Mouse (Mus musculus) liver, embryonic 12.5 days (tissue): ENCODE results near the gene Rsph10b. TPM values are rescaled to one million over a fixed set of nuclear protein-coding genes. Genes with fewer than 3 reads are reported as not detected.
A peak's percentile ranks its signal among the peaks of the same experiment; 100 is the strongest.

Experiments
- ATAC-seq: fragments of 200-750 bp; cut with Nextera tagmentation; 2 replicates; pipeline ENCODE4 v1.8.0; 2017; ENCODE audit warnings: moderate number of reproducible peaks, mild to moderate bottlenecking, moderate library complexity
- H3K27ac ChIP-seq: fragments of 300-500 bp; sonication (generic); 2 replicates; pipeline ENCODE4 v1.5.1; 2016; ENCODE audit warnings: mild to moderate bottlenecking
- H3K27me3 ChIP-seq: fragments of 300-500 bp; sonication (generic); replicated peaks from 2 replicates; pipeline ENCODE4 v1.6.1; 2016; ENCODE audit warnings: mild to moderate bottlenecking, moderate library complexity
- H3K36me3 ChIP-seq: fragments of 300-500 bp; sonication (generic); 2 replicates; pipeline ENCODE4 v1.6.1; 2016; ENCODE audit warnings: mild to moderate bottlenecking, moderate library complexity
- H3K4me1 ChIP-seq: fragments of 300-500 bp; sonication (generic); 2 replicates; pipeline ENCODE4 v1.6.1; 2016
- H3K4me2 ChIP-seq: fragments of 300-500 bp; sonication (generic); 2 replicates; pipeline ENCODE4 v1.6.1; 2016; ENCODE audit warnings: mild to moderate bottlenecking, moderate library complexity
- H3K4me3 ChIP-seq: fragments of 300-500 bp; sonication (generic); 2 replicates; pipeline ENCODE4 v1.5.1; 2016; ENCODE audit warnings: mild to moderate bottlenecking, moderate library complexity
- H3K9ac ChIP-seq: fragments of 300-500 bp; sonication (generic); 2 replicates; pipeline ENCODE4 v1.6.1; 2016; ENCODE audit warnings: mild to moderate bottlenecking, moderate library complexity
- H3K9me3 ChIP-seq: fragments of 300-500 bp; sonication (generic); replicated peaks from 2 replicates; pipeline ENCODE4 v1.6.1; 2016; ENCODE audit warnings: mild to moderate bottlenecking, moderate library complexity
- WGBS: fragments of 180-500 bp; shearing (Covaris S2); methylation state at CpG from one replicate; pipeline ENCODE4 v1.1.7; 2016; ENCODE audit not compliant: insufficient replicate concordance; 5-methylcytosine and 5-hydroxymethylcytosine counted together
- polyA plus RNA-seq: library from polyadenylated mRNA; unstranded; fragments of >200 nt; fragmentation: Nextera tagmentation; extraction: Ambion mirVana; gene quantifications from 2 replicates; pipeline ENCODE4 v1.2.1, GENCODE M21; 2016

Rsph10b gene
- polyA plus RNA-seq, 1 experiment from 2014 or later = 0.37 TPM

DNA sequence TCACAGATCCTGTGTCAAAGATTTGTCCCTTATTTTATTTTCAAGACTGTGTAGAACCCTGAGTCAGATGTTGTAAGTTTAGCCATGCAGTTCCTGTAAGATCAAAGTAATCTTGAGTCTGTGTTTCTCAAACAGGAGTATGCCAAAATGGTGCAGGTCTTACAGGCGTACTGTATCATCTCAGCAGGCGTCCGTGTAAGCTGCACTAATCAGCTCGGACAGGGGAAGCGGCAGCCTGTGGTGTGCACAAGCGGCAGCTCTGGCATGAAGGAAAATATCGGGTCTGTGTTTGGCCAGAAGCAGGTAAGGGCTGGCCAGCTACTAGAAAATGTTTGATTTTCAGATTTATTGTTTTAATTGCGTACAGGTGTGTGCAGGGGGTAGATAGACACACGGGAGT is 16.6 kb upstream of the Rsph10b start:
- Histone ChIP-seq H3K9ac (no peak overlapping the region), H3K36me3 (peaks cover 91% of the 10 kb centered on the region), H3K4me3 (no peak overlapping the region), H3K27ac (no peak overlapping the region), H3K9me3 (no peaks in the 10 kb centered on the region), H3K4me2 (no peak overlapping the region), H3K4me1 (peaks cover 9% of the 10 kb centered on the region), H3K27me3 (no peaks in the 10 kb centered on the region)
- 91% methylated on average over 9 of the region's 9 CpGs for whole genome bisulfite sequencing
- ATAC-seq = no peak

DNA sequence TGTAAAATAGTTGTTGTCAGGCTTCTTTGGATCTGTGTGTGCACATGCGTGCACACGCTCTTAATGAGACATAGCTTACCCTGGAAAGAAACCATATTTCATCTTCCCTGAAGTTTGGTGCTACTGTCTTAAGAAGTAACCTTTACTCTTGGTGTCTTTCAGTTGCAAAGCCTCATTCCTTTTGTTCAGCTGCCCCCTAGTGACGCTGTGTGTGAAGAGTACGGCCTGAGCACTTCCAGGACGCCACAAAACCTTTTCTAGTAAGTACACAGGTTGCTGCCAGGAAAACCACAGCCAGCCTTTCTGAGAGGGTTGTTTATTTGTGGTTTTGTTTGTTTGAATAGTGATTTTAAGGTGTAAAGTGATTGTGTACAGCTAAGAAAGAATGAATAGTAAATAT is 15.4 kb upstream of the Rsph10b start:
- Histone ChIP-seq H3K9ac (no peak overlapping the region), H3K27ac (no peak overlapping the region), H3K27me3 (no peaks in the 10 kb centered on the region), H3K9me3 (no peaks in the 10 kb centered on the region), H3K4me3 (no peak overlapping the region), H3K36me3 (peaks cover 92% of the 10 kb centered on the region), H3K4me1 (no peaks in the 10 kb centered on the region), H3K4me2 (no peak overlapping the region)
- ATAC-seq = peak; percentile 55; the same call in 1 of the 2 replicates
- WGBS = 58% methylated on average over 5 of the region's 5 CpGs

DNA sequence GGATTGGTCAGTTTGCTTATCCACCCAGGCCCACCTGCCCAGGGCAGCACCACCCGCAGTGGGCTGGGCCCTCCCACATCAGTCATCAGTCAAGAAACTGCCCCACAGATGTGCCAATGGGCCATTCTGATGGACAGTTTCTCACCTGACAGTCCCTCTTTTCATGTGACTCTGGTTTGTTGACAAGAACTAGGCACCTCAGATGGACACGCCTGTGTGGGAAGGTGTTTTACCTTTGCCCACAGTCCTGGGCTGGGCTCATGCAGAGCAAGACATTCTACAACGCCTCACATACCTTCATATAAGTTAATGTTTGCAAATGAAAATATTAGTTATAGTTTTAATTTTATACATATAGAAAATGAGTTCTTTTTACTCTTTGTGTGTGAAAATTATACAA is 14.7 kb upstream of the Rsph10b start:
- peaks cover 93% of the 10 kb centered on the region for H3K36me3 ChIP-seq
- 82% methylated on average over 3 of the region's 3 CpGs for WGBS
- H3K4me2 ChIP-seq = no peak overlapping the region
- ATAC-seq = no peak
- H3K9me3 ChIP-seq = no peaks in the 10 kb centered on the region
- H3K4me3 ChIP-seq = no peak overlapping the region
- no peak overlapping the region for H3K9ac ChIP-seq
- H3K4me1 ChIP-seq = no peaks in the 10 kb centered on the region
- H3K27ac ChIP-seq = no peak overlapping the region
- H3K27me3 ChIP-seq = no peaks in the 10 kb centered on the region

DNA sequence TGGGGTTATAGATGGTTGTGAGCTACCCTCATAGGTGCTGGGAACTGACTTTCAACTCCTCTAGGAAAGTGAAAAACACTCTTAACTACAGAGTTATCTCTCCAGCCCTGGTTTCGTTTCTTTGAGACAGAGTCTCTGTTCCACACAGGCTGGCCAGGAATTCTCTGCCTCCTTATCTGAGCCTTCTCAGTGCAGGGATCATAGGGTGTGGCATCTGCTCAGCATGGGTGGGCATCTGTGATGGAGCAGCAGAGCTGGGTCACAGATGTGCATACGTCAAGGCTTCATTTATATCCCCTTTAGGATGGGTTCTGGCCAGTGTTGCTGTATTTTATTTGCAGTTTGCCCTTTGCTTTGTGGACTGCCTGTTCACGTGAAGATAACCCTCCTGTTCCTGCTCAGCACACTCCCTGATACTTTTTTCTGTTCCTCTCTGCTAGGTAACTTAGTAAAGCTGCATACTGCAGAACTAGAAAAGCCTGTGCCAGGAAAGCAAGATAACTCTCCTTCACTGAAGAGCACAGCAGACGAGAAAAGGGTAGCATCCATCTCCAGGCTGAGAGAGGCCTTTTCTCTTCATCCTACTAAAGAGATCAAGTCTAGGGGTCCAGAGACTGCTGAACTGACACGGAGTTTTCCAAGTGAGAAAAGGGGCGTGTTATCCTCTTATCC is 7.9 kb upstream of the Rsph10b start:
- no peaks in the 10 kb centered on the region for H3K9me3 ChIP-seq
- H3K4me2 ChIP-seq = peak overlapping the region; percentile 54
- H3K4me3 ChIP-seq = peak overlapping the region; percentile 8; the same call in 1 of the 2 replicates
- H3K27ac ChIP-seq = peak overlapping the region; percentile 90
- no peaks in the 10 kb centered on the region for H3K27me3 ChIP-seq
- peak overlapping the region; percentile 47 for H3K9ac ChIP-seq
- H3K36me3 ChIP-seq = peaks cover 98% of the 10 kb centered on the region
- WGBS = 43% methylated on average over 6 of the region's 6 CpGs
- ATAC-seq = peak; percentile 100
- peaks cover 20% of the 10 kb centered on the region for H3K4me1 ChIP-seq

DNA sequence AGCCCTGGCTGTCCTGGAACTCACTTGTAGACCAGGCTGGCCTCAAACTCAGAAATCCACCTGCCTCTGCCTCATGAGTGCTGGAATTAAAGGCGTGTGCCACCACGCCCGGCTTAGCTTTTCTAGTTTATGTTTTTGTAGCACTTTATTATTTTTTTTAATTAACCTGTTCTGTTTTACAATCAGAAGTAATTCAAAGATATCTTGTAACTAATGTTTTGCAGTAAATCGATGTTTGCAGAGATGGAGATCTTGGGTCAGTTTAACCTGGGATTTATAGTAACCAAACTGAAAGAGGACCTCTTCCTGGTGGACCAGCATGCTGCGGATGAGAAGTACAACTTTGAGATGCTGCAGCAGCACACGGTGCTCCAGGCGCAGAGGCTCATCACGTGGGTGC is 5.0 kb upstream of the Rsph10b start, which contains the start of gene Gm42421:
Gm42421 (plus strand) TSS at position 301 of the 400 bp plus-strand sequence.
- no peak for ATAC-seq
- Histone ChIP-seq H3K9ac (no peak within 1 kb of the TSS), H3K9me3 (no peaks in the 10 kb centered on the region), H3K36me3 (peaks cover 96% of the 10 kb centered on the region), H3K27me3 (no peaks in the 10 kb centered on the region), H3K4me3 (no peak within 1 kb of the TSS), H3K4me2 (no peak within 1 kb of the TSS), H3K4me1 (peaks cover 20% of the 10 kb centered on the region), H3K27ac (no peak within 1 kb of the TSS)
- WGBS = 88% methylated on average over 8 of the region's 8 CpGs

DNA sequence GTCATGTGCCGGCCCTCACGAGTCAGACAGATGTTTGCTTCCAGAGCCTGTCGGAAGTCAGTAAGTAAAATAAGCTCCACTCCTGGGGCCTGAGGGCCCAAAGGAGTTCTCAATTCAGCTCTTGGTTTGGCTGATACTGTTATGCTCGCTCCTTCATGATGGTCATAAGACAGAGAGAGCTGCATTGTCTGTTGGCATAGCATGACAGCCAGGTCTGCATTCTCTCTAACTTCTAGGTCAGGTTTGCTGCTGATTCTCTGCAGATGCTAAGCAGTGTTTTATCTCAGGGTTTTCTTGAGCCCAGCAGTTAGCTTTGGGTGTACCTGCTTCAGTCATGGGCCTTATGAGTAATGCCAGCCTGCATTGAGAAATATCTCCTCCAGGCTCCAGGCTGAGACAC is 3.5 kb upstream of the Rsph10b start:
- H3K27ac ChIP-seq = no peak overlapping the region
- no peaks in the 10 kb centered on the region for H3K9me3 ChIP-seq
- WGBS = 91% methylated on average over 4 of the region's 4 CpGs
- no peaks in the 10 kb centered on the region for H3K27me3 ChIP-seq
- peaks cover 16% of the 10 kb centered on the region for H3K4me1 ChIP-seq
- H3K4me3 ChIP-seq = no peak overlapping the region
- peaks cover 82% of the 10 kb centered on the region for H3K36me3 ChIP-seq
- H3K4me2 ChIP-seq = no peak overlapping the region
- H3K9ac ChIP-seq = no peak overlapping the region
- no peak for ATAC-seq

DNA sequence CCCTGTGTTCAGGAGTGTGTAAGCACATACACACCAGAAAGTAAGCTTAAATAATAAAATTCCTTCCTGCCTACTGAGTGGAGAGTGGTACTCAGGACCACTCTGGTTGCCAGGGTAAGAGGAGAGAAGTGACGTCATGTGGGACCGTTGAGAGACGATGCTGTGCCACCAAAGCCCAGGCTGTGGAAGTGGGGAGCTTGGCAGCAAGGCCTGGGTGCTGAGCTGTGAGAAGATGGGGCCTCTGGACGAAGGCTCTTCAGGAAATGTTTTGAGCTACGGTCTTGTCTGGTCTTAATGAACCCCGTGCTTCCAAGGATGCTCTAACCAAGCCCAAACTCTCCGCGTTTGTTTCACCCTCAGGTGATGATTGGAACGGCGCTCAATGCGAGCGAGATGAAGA is 2.2 kb upstream of the Rsph10b start:
- WGBS = 91% methylated on average over 12 of the region's 12 CpGs
- ATAC-seq = no peak
- Histone ChIP-seq H3K4me1 (peaks cover 3% of the 10 kb centered on the region), H3K4me2 (no peak overlapping the region), H3K4me3 (no peak overlapping the region), H3K36me3 (peaks cover 68% of the 10 kb centered on the region), H3K9ac (no peak overlapping the region), H3K9me3 (no peaks in the 10 kb centered on the region), H3K27me3 (no peaks in the 10 kb centered on the region), H3K27ac (no peak overlapping the region)

DNA sequence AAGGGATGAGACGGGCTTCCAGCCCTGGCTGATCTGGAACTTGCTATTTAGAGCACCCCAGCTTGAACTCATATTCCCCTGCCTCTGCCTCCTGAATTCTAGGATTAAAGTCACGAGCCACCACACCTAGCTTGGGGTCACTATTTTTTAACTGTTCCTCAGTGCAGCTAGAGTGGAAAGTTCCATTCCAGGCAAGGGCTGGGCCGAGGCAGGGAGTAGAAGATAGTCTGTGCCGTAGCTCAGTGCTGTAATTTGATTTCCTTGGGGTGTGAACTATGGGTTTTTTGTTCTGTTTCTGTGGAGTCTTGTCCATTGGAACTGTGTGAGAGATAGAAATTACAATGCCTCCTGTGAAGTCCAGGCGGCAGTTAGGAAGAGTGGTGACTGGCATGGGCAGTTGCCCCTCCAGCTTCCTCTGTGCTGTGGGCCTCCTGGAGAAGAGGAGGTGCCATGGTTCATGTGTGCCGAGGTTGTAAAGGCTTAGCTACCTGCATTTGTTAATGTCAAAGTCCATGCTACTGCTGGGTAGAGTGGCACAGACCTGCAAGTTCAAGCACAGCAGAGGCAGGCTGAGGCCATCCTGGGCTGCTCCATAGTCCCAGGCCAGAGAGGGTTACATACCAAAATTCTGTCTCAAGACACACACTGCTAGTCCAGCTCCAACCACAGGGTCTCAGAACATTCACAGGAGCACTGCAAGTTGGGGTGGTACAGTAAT is 813 bp upstream of the Rsph10b start:
- Histone ChIP-seq H3K4me1 (peaks cover 2% of the 10 kb centered on the region; the same call in 1 of the 2 replicates), H3K4me3 (no peak overlapping the region), H3K4me2 (no peak overlapping the region), H3K27me3 (no peaks in the 10 kb centered on the region), H3K9me3 (no peaks in the 10 kb centered on the region), H3K9ac (no peak overlapping the region), H3K27ac (no peak overlapping the region), H3K36me3 (peaks cover 55% of the 10 kb centered on the region)
- ATAC-seq = no peak
- WGBS = 84% methylated on average over 6 of the region's 6 CpGs

DNA sequence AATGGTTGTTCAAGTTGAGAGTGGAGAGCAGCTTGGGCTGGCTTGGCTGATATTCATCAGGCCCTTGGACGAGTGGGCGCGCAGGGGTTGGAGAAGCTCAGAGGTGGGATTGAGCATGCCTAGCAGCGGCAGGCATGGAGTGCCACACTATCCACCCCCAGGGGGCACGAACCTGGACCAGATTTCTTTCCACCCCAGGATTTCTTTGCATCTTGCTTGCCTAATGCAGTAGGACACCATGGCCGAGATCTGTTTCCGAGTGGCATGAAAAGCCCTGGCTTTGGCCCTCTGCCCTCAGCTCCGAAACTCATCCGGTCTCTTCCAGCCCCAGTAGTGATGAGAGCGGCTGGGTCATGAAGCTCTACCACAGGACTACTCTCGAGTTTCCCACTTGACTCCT is 579 bp downstream of the Rsph10b start:
- Histone ChIP-seq H3K4me1 (peaks cover 7% of the 10 kb centered on the region; the same call in 1 of the 2 replicates), H3K27me3 (no peaks in the 10 kb centered on the region), H3K36me3 (peaks cover 41% of the 10 kb centered on the region), H3K27ac (no peak overlapping the region), H3K4me2 (no peak overlapping the region), H3K9me3 (no peaks in the 10 kb centered on the region), H3K4me3 (no peak overlapping the region), H3K9ac (no peak overlapping the region)
- 76% methylated on average over 11 of the region's 11 CpGs for WGBS
- ATAC-seq = no peak

DNA sequence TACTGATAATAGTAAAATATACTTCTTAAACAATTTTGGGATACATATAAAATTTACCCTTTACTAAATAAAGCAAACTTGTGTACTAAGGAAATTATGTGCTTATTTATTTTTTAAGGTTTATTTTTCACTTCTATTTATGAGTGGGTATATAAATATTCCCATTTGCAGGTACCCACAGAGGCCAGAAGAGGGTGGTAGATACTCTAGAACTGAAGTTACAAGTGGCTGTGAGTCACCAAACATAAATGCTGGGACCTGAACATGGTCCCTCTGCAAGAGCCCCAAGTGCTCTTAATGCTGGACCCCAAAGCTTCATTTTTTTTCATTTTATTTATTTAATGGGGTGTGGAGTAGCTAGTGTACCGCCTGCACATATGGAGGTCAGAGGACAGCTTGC is 1.0 kb downstream of the Rsph10b start:
- Histone ChIP-seq H3K27ac (no peak overlapping the region), H3K4me2 (no peak overlapping the region), H3K4me1 (peaks cover 7% of the 10 kb centered on the region; the same call in 1 of the 2 replicates), H3K9ac (no peak overlapping the region), H3K9me3 (no peaks in the 10 kb centered on the region), H3K36me3 (peaks cover 37% of the 10 kb centered on the region), H3K27me3 (no peaks in the 10 kb centered on the region), H3K4me3 (no peak overlapping the region)
- WGBS = 79% methylated on average over 1 of the region's 1 CpGs
- ATAC-seq = no peak

DNA sequence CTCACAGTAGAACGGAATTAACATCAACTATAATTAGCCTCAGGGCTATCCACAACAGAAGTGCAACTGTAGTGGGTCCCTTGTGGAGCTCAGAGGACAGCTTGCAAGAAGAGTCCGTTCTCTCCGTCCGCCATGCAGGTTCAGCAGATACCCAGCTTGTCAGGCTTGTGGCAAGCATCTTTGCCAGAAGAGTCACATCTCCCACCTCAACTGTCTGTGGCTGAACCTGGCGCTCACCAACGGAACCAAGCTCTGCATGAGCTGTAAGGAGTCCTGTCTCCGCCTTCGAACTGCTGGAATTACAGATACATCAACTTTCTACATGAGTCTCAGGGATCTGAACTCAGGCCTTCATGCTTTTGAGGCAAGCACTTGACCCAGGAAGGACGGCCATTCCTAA is 3.3 kb downstream of the Rsph10b start:
- ATAC-seq = no peak
- Histone ChIP-seq H3K4me3 (no peak overlapping the region), H3K4me2 (no peak overlapping the region), H3K9me3 (no peaks in the 10 kb centered on the region), H3K9ac (no peak overlapping the region), H3K36me3 (peaks cover 14% of the 10 kb centered on the region), H3K4me1 (peaks cover 7% of the 10 kb centered on the region; the same call in 1 of the 2 replicates), H3K27ac (no peak overlapping the region), H3K27me3 (no peaks in the 10 kb centered on the region)
- 78% methylated on average over 9 of the region's 9 CpGs for WGBS

DNA sequence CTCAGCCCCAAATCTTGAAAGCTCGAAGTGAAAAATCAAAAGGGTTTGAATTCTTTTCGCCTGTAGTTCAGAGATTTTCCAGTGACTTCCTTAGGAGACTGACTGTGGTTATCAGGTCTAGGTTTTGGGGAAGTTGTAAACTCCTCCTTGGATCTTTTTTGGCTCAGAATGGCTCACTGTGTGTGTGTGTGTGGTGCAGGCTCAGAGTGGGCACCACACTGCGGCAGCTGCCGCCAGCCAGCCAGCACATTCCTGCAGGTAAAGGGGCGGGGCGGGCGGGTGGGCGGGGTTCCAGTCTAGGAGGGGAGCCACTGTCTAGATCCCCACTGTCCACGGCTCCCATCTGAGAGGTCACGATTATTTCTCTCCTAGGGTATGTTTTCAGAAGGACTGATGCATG is 8.8 kb downstream of the Rsph10b start:
- Histone ChIP-seq H3K4me1 (peaks cover 7% of the 10 kb centered on the region; the same call in 1 of the 2 replicates), H3K27ac (no peak overlapping the region), H3K4me2 (no peak overlapping the region), H3K4me3 (no peak overlapping the region), H3K9ac (no peak overlapping the region), H3K36me3 (no peaks in the 10 kb centered on the region), H3K27me3 (no peaks in the 10 kb centered on the region), H3K9me3 (no peaks in the 10 kb centered on the region)
- ATAC-seq = no peak
- 18% methylated on average over 10 of the region's 10 CpGs for WGBS
